Mouse (Mus musculus) lung, embryonic 16.5 days (tissue): ENCODE measurements around the gene Ndufc2. TPM values are rescaled to one million over a fixed set of nuclear protein-coding genes. Genes with fewer than 3 reads are reported as not detected.
"Not testable (repeated sequence)": the region's sequence is repeated elsewhere in the genome, so short reads cannot be mapped to it uniquely, and the experiment has no call there.

ENCODE experiments used
- ATAC-seq: fragments of 200-750 bp; cut with Nextera tagmentation; 2 replicates; pipeline ENCODE4 v1.8.0; 2017; ENCODE audit warnings: low read depth, mild to moderate bottlenecking, moderate library complexity
- H3K27ac ChIP-seq: fragments of 300-500 bp; sonication (generic); 2 replicates; pipeline ENCODE4 v1.5.1; 2014; ENCODE audit warnings: mild to moderate bottlenecking, control low read depth, low read length
- H3K27me3 ChIP-seq: fragments of 300-500 bp; sonication (generic); 2 replicates; pipeline ENCODE4 v1.6.1; 2014; ENCODE audit warnings: low read depth, low read length, mixed read lengths; ENCODE audit not compliant: control insufficient read depth, insufficient read depth
- H3K36me3 ChIP-seq: fragments of 300-500 bp; sonication (generic); 2 replicates; pipeline ENCODE4 v1.6.1; 2014; ENCODE audit warnings: low read length; ENCODE audit not compliant: control insufficient read depth, insufficient read depth
- H3K4me1 ChIP-seq: fragments of 300-500 bp; sonication (generic); replicated peaks from 2 replicates; pipeline ENCODE4 v1.6.1; 2014; ENCODE audit warnings: low read length, mixed read lengths; ENCODE audit not compliant: control insufficient read depth, insufficient read depth
- H3K4me2 ChIP-seq: fragments of 300-500 bp; sonication (generic); 2 replicates; pipeline ENCODE4 v1.6.1; 2014; ENCODE audit warnings: low read depth, low read length, control low read depth
- H3K4me3 ChIP-seq: fragments of 300-500 bp; sonication (generic); 2 replicates; pipeline ENCODE4 v1.5.1; 2014; ENCODE audit warnings: mild to moderate bottlenecking, low read length, control low read depth
- H3K9ac ChIP-seq: fragments of 300-500 bp; sonication (generic); 2 replicates; pipeline ENCODE4 v1.6.1; 2014; ENCODE audit warnings: low read length, control low read depth
- H3K9me3 ChIP-seq: fragments of 300-500 bp; sonication (generic); 2 replicates; pipeline ENCODE4 v1.6.1; 2016; ENCODE audit warnings: low read length; ENCODE audit not compliant: control insufficient read depth
- WGBS: fragments of 180-500 bp; shearing (Covaris S2); extraction: QIAGEN DNeasy Blood & Tissue Kit; methylation state at CpG from one replicate; pipeline ENCODE4 v1.1.7; 2014; 5-methylcytosine and 5-hydroxymethylcytosine counted together
- polyA plus RNA-seq: library from polyadenylated mRNA; unstranded; fragments of >200 nt; fragmentation: Nextera tagmentation; extraction: Ambion mirVana; gene quantifications from 2 replicates; pipeline ENCODE4 v1.2.1, GENCODE M21; 2015

Gene Ndufc2
- polyA plus RNA-seq, 1 experiment from 2014 or later, result 370 TPM

- 10% methylated on average over 5 of the region's 5 CpGs for WGBS
- no peak overlapping the region for H3K4me2 ChIP-seq
- no peaks in the 10 kb centered on the region for H3K9me3 ChIP-seq
- no peaks in the 10 kb centered on the region for H3K27me3 ChIP-seq
- H3K4me3 ChIP-seq, result no peak overlapping the region
- ATAC-seq, result peak; percentile 52
- no peaks in the 10 kb centered on the region for H3K36me3 ChIP-seq
- H3K27ac ChIP-seq, result peak overlapping the region; percentile 6; the same call in 1 of the 2 replicates
- H3K4me1 ChIP-seq, result peaks cover 11% of the 10 kb centered on the region
- no peak overlapping the region for H3K9ac ChIP-seq
Observed at GRCm38 (mm10) chr7:97429705-97430104, 29.9 kb downstream of the Ndufc2 start.

GRCm38 (mm10) chr7:97433517-97433916 is 33.7 kb downstream of the Ndufc2 start:
- peak overlapping the region; percentile 68 for H3K27ac ChIP-seq
- 31% methylated on average over 3 of the region's 3 CpGs for WGBS

GRCm38 (mm10) chr7:97434517-97434916 is 34.7 kb downstream of the Ndufc2 start:
- no peaks in the 10 kb centered on the region for H3K36me3 ChIP-seq
- no peaks in the 10 kb centered on the region for H3K9me3 ChIP-seq
- no peaks in the 10 kb centered on the region for H3K27me3 ChIP-seq
- H3K4me3 ChIP-seq, result no peak overlapping the region
- ATAC-seq, result no peak
- H3K9ac ChIP-seq, result no peak overlapping the region
- H3K4me1 ChIP-seq, result peaks cover 11% of the 10 kb centered on the region
- WGBS, result 82% methylated on average over 10 of the region's 10 CpGs
- H3K4me2 ChIP-seq, result no peak overlapping the region
- H3K27ac ChIP-seq, result peak overlapping the region; percentile 68

More at GRCm38 (mm10) chr7:97433517-97433916, 33.7 kb downstream of the Ndufc2 start:
- peak; percentile 46; the same call in 1 of the 2 replicates for ATAC-seq
- not testable (repeated sequence) for H3K4me2 ChIP-seq, H3K9me3 ChIP-seq, H3K4me3 ChIP-seq, H3K36me3 ChIP-seq, H3K27me3 ChIP-seq, H3K9ac ChIP-seq
- peaks cover 11% of the 10 kb centered on the region for H3K4me1 ChIP-seq

- Histone ChIP-seq H3K27ac (no peak overlapping the region), H3K9ac (no peak overlapping the region), H3K27me3 (no peaks in the 10 kb centered on the region), H3K4me2 (no peak overlapping the region), H3K4me3 (no peak overlapping the region), H3K9me3 (0 out of 2 replicates have a peak, but pooled peaks cover 3% of the 10 kb centered on the region), H3K4me1 (peaks cover 4% of the 10 kb centered on the region; the same call in 1 of the 2 replicates), H3K36me3 (no peaks in the 10 kb centered on the region)
- no peak for ATAC-seq
Observed at GRCm38 (mm10) chr7:97438986-97439385, 39.2 kb downstream of the Ndufc2 start.

GRCm38 (mm10) chr7:97446171-97446925 is 46.5 kb downstream of the Ndufc2 start:
- peaks cover 3% of the 10 kb centered on the region; the same call in 1 of the 2 replicates for H3K9me3 ChIP-seq
- H3K9ac ChIP-seq, result no peak overlapping the region
- no peak overlapping the region for H3K4me2 ChIP-seq
- ATAC-seq, result peak; percentile 95
- peaks cover 18% of the 10 kb centered on the region for H3K4me1 ChIP-seq
- no peak overlapping the region for H3K4me3 ChIP-seq
- no peaks in the 10 kb centered on the region for H3K36me3 ChIP-seq
- H3K27me3 ChIP-seq, result no peaks in the 10 kb centered on the region
- H3K27ac ChIP-seq, result peak overlapping the region; percentile 93
- WGBS, result 7% methylated on average over 6 of the region's 6 CpGs

GRCm38 (mm10) chr7:97447050-97447531 is 47.3 kb downstream of the Ndufc2 start:
- no peaks in the 10 kb centered on the region for H3K36me3 ChIP-seq
- peak overlapping the region; percentile 93 for H3K27ac ChIP-seq
- ATAC-seq, result peak; percentile 18
- H3K4me3 ChIP-seq, result no peak overlapping the region
- 46% methylated on average over 6 of the region's 6 CpGs for WGBS
- no peak overlapping the region for H3K4me2 ChIP-seq
- H3K4me1 ChIP-seq, result peaks cover 18% of the 10 kb centered on the region
- peaks cover 3% of the 10 kb centered on the region; the same call in 1 of the 2 replicates for H3K9me3 ChIP-seq
- peak overlapping the region; percentile 36 for H3K9ac ChIP-seq
- H3K27me3 ChIP-seq, result no peaks in the 10 kb centered on the region

- H3K9ac ChIP-seq, H3K36me3 ChIP-seq, H3K4me3 ChIP-seq, H3K4me2 ChIP-seq, ATAC-seq, H3K27me3 ChIP-seq, H3K9me3 ChIP-seq: not testable (repeated sequence)
- Histone ChIP-seq H3K27ac (peak within 1 kb of the TSS; percentile 21), H3K4me1 (peaks cover 22% of the 10 kb centered on the region)
- WGBS, result 32% methylated on average over 2 of the region's 2 CpGs
Observed at GRCm38 (mm10) chr7:97451023-97451422, 51.2 kb downstream of the Ndufc2 start, which contains the start of gene Kctd14. Kctd14 (plus strand) TSS chr7:97451323.

GRCm38 (mm10) chr7:97452196-97452595 is 52.4 kb downstream of the Ndufc2 start:
- H3K27me3 ChIP-seq, result no peaks in the 10 kb centered on the region
- H3K4me1 ChIP-seq, result peaks cover 12% of the 10 kb centered on the region; the same call in 1 of the 2 replicates
- ATAC-seq, result peak; percentile 39; the same call in 1 of the 2 replicates
- WGBS, result 58% methylated on average over 6 of the region's 6 CpGs
- H3K9ac ChIP-seq, result no peak overlapping the region
- H3K27ac ChIP-seq, result peak overlapping the region; percentile 21
- H3K36me3 ChIP-seq, result no peaks in the 10 kb centered on the region
- peaks cover 3% of the 10 kb centered on the region; the same call in 1 of the 2 replicates for H3K9me3 ChIP-seq
- no peak overlapping the region for H3K4me2 ChIP-seq
- H3K4me3 ChIP-seq, result no peak overlapping the region

GRCm38 (mm10) chr7:97453141-97453921 is 53.5 kb downstream of the Ndufc2 start:
- peak overlapping the region; percentile 89 for H3K4me2 ChIP-seq
- H3K27ac ChIP-seq, result peak overlapping the region; percentile 80
- peak overlapping the region; percentile 77 for H3K9ac ChIP-seq
- peaks cover 3% of the 10 kb centered on the region; the same call in 1 of the 2 replicates for H3K9me3 ChIP-seq
- no peaks in the 10 kb centered on the region for H3K27me3 ChIP-seq
- peaks cover 7% of the 10 kb centered on the region; the same call in 1 of the 2 replicates for H3K4me1 ChIP-seq
- peak; percentile 74 for ATAC-seq
- 2% methylated on average over 27 of the region's 27 CpGs for WGBS
- peak overlapping the region; percentile 60 for H3K4me3 ChIP-seq
- peaks cover 2% of the 10 kb centered on the region; the same call in 1 of the 2 replicates for H3K36me3 ChIP-seq
